ENCODE assay signal across 9 mouse cellular contexts in the genomic region with DNA sequence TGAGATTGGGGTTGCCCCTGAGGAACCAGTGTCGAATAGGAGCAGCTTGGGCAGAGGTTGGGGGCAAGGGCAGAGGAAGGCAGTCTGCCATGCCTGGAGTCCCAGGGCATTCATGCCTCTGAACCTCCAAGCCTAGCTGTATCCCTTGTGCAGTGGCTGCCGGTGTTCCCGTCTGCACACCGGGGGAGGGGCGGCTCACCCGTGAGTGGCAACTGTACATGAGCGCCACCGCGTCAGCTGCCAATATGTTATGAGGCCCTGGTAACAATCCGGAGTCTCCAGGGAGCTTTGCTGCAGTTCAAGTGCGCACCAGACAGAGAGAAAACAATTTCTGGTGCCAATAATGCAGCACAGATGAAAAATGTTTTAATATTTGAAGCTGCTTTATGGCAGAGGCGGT.
DNase-seq lines count a peak whose midpoint lies in the region; ATAC-seq and TF ChIP-seq lines count a peak whose summit lies in the region.
"Had no signal": no experiment of that assay in that cellular context is flagged by ENCODE, and none has a peak within 500 bp of the region (broad histone marks: within the 10 kb centered on the region; RNA-seq: fewer than 3 reads in every experiment).

No protein-coding gene starts in this region.

- no peak for TF ChIP-seq CTCF in layer of hippocampus, adult 2 months (conservative IDR thresholded peaks at IDR 0.05)

- H3K36me3 ChIP-seq in embryonic facial prominence, embryonic 14.5 days (ENCODE audit: control insufficient read depth, insufficient read depth, low read length): no peaks in the 10 kb centered on the region
- no peaks in the 10 kb centered on the region for H3K36me3 ChIP-seq in hindbrain, embryonic 15.5 days
- H3K36me3 ChIP-seq in neural tube, embryonic 12.5 days: no peaks in the 10 kb centered on the region
- H3K36me3 ChIP-seq: liver, embryonic 13.5 days had no signal

- H3K9ac ChIP-seq in embryonic facial prominence, embryonic 14.5 days (ENCODE audit: low read depth, low read length): no peak overlapping the region
- H3K9ac ChIP-seq in hindbrain, embryonic 15.5 days: no peak overlapping the region
- H3K9ac ChIP-seq in neural tube, embryonic 12.5 days: no peak overlapping the region
- H3K9ac ChIP-seq: liver, embryonic 13.5 days had no signal

- H3K27me3 ChIP-seq in embryonic facial prominence, embryonic 14.5 days (replicated peaks; ENCODE audit: control insufficient read depth, insufficient read depth, low read length): no peaks in the 10 kb centered on the region; the same call in 1 of the 2 replicates
- H3K27me3 ChIP-seq in hindbrain, embryonic 15.5 days: no peaks in the 10 kb centered on the region
- H3K27me3 ChIP-seq in neural tube, embryonic 12.5 days (replicated peaks): no peaks in the 10 kb centered on the region
- H3K27me3 ChIP-seq: liver, embryonic 13.5 days had no signal

- peak; percentile 55 for ATAC-seq in embryonic facial prominence, embryonic 14.5 days (ENCODE audit: low read depth)
- peak; percentile 58 for ATAC-seq in hindbrain, embryonic 15.5 days (ENCODE audit: low FRiP score, low read depth)
- peak; percentile 80 for ATAC-seq in neural tube, embryonic 12.5 days (ENCODE audit: low FRiP score, low read depth)
- ATAC-seq: activated CD4-positive, CD25-positive, alpha-beta regulatory T cell, adult 4 months had no signal

- peak; percentile 15 for DNase-seq in layer of hippocampus, adult 11-12 months (ENCODE audit: low spot score)
- DNase-seq in layer of hippocampus, adult 2 months (ENCODE audit: low spot score in 2 of 2): no peak
- DNase-seq in embryonic facial prominence, embryonic 14.5 days (ENCODE audit: low spot score): peak; percentile 81
- no peak for DNase-seq in frontal cortex, postnatal 25 days (ENCODE audit: low spot score in 2 of 2)
- no peak for DNase-seq in layer of hippocampus, adult 9-11 months
- DNase-seq: liver, embryonic 13.5 days had no signal

- H3K4me2 ChIP-seq in embryonic facial prominence, embryonic 14.5 days (ENCODE audit: low read depth, low read length): no peak overlapping the region
- no peak overlapping the region for H3K4me2 ChIP-seq in hindbrain, embryonic 15.5 days
- H3K4me2 ChIP-seq in neural tube, embryonic 12.5 days (replicated peaks): peak overlapping the region; percentile 16; the same call in 1 of the 2 replicates
- H3K4me2 ChIP-seq: liver, embryonic 13.5 days had no signal

- no peaks in the 10 kb centered on the region for H3K9me3 ChIP-seq in embryonic facial prominence, embryonic 14.5 days (ENCODE audit: control insufficient read depth, low read length)
- H3K9me3 ChIP-seq in hindbrain, embryonic 15.5 days: no peaks in the 10 kb centered on the region
- H3K9me3 ChIP-seq in neural tube, embryonic 12.5 days: no peaks in the 10 kb centered on the region
- H3K9me3 ChIP-seq: liver, embryonic 13.5 days had no signal

- no peak overlapping the region for H3K4me3 ChIP-seq in layer of hippocampus, adult 2 months
- H3K4me3 ChIP-seq in embryonic facial prominence, embryonic 14.5 days (ENCODE audit: low read depth, low read length): no peak overlapping the region
- no peak overlapping the region for H3K4me3 ChIP-seq in hindbrain, embryonic 15.5 days
- H3K4me3 ChIP-seq in neural tube, embryonic 12.5 days: no peak overlapping the region
- H3K4me3 ChIP-seq: liver, embryonic 13.5 days had no signal

- H3K27ac ChIP-seq in layer of hippocampus, adult 2 months: no peak overlapping the region
- no peak overlapping the region for H3K27ac ChIP-seq in embryonic facial prominence, embryonic 14.5 days (replicated peaks; ENCODE audit: low read depth, low read length)
- 0 out of 2 replicates have a peak overlapping the region, but pooled peaks have one; percentile 30 for H3K27ac ChIP-seq in hindbrain, embryonic 15.5 days (replicated peaks)
- H3K27ac ChIP-seq in neural tube, embryonic 12.5 days: no peak overlapping the region
- H3K27ac ChIP-seq: liver, embryonic 13.5 days had no signal

- WGBS in embryonic facial prominence, embryonic 14.5 days: 28% methylated on average over 12 of the region's 12 CpGs
- WGBS in hindbrain, embryonic 15.5 days: 31% methylated on average over 12 of the region's 12 CpGs
- WGBS in neural tube, embryonic 12.5 days: 54% methylated on average over 12 of the region's 12 CpGs

- peaks cover 20% of the 10 kb centered on the region for H3K4me1 ChIP-seq in embryonic facial prominence, embryonic 14.5 days (ENCODE audit: control insufficient read depth, insufficient read depth, low read length)
- peaks cover 24% of the 10 kb centered on the region for H3K4me1 ChIP-seq in hindbrain, embryonic 15.5 days (replicated peaks)
- H3K4me1 ChIP-seq in neural tube, embryonic 12.5 days: peaks cover 17% of the 10 kb centered on the region
- H3K4me1 ChIP-seq: liver, embryonic 13.5 days had no signal

Comparison
In these comparisons a context has a peak if more than half of its experiments do, and no peak if none do; other contexts are left out.
1. DNase-seq: peak in layer of hippocampus, adult 11-12 months (single experiment) and embryonic facial prominence, embryonic 14.5 days (single experiment); none in layer of hippocampus, adult 2 months (0 of 2), frontal cortex, postnatal 25 days (0 of 2) and layer of hippocampus, adult 9-11 months (single experiment).
2. Peak in every context shown above with its lines, with median percentiles within 50 percentile points of each other: ATAC-seq.